Mouse (Mus musculus) adrenal gland, adult 10 weeks (tissue): ENCODE data around the gene Kctd2. TPM values are rescaled to one million over a fixed set of nuclear protein-coding genes. Genes with fewer than 3 reads are reported as not detected.

Experiments
- polyA plus RNA-seq: library from polyadenylated mRNA; stranded (reverse); fragments of 350-450 nt; fragmentation: Illumina TruSeq; extraction: RNeasy Lipid Tissue Mini Kit (QIAGEN cat#74804); gene quantifications from one replicate; pipeline ENCODE4 v1.2.3, GENCODE M21; 2014; ENCODE audit warnings: low read depth, low replicate concordance

The Kctd2 gene
- polyA plus RNA-seq = 64.0 TPM

DNA sequence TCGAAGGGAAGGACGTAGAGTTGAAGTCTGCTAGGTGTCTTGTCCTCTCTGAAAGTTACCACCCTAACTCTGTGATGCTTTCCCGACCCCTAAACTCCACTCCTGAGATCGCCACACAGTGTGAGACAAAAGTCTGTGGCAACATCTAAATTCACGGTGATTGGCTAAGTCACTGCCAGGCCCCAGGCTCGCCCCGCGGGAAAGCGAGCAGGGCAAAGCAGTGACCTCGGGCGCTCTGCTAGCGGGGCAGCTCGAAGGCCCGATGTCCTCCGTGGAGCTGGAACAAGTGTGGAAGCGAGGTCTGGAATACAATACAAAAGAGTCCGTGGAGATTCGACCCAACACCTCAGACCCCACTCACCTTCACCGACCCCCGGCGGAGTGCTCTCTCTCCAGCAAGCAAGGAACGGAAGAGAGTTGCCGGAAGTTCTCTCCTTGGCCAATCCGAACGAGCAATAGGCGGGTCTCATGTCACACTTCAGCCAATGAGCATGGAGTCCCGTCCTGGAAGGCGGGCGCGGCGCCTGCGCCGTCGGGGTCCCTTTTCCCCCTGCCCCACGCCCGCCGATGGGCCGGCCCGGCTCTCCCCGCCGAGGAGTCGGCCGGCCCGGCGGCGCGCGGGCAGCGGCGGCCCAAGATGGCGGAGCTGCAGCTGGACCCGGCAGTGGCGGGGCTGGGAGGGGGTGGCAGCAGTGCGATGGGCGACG, at the start of gene Kctd2, which contains the start of gene Atp5h:
Gene Kctd2 (plus strand): TSS at position 598 of the 707 bp plus-strand sequence.
Gene Atp5h (minus strand): TSS at position 432 of the 707 bp plus-strand sequence.

DNA sequence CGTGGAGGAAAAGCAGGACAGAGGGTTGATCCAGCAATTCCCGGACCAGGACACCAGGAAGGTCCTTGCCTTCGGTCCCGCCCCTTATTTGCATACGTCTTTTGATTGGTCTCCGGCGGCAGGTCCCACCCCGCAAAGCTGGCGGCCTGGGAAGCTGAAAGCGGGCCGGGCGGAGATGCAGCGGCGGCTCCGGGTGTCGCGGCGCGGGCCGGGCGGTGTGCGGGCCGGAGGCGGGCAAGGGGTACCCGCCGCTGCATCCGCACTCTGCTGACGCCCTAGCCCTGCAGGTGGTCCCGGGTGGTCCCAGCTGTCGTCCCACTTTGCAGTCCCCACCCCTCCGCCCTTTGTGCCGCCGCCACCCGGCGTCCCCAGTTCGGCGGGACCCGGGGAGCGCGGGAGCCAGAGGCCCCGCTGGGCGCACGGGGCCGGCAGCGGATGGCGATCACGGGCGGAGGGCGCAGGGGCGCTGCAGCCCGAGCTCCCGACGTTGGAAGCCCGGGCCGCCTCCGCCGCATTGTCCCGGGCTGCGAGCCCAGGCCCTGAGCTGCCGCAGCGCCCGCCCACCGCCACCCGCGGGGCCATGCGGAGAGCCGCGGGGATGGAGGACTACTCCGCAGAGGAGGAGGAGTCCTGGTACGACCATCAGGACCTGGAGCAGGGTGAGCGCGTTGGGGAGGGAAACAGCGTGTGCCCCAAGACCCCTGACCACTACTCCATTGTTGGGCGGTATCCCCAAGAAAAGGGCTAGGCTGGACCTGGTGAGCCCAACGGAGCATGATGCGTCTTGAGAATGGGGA, 38.0 kb upstream of the Kctd2 start, which contains the start of gene Cdr2l:
Gene Cdr2l (plus strand): TSS at position 174 of the 797 bp plus-strand sequence.

GRCm38 (mm10) chr11:115403338-115404124, 16.4 kb upstream of the Kctd2 start, which contains the start of gene Mrpl58:
TSS of gene Mrpl58 (plus strand) at chr11:115403752.

DNA sequence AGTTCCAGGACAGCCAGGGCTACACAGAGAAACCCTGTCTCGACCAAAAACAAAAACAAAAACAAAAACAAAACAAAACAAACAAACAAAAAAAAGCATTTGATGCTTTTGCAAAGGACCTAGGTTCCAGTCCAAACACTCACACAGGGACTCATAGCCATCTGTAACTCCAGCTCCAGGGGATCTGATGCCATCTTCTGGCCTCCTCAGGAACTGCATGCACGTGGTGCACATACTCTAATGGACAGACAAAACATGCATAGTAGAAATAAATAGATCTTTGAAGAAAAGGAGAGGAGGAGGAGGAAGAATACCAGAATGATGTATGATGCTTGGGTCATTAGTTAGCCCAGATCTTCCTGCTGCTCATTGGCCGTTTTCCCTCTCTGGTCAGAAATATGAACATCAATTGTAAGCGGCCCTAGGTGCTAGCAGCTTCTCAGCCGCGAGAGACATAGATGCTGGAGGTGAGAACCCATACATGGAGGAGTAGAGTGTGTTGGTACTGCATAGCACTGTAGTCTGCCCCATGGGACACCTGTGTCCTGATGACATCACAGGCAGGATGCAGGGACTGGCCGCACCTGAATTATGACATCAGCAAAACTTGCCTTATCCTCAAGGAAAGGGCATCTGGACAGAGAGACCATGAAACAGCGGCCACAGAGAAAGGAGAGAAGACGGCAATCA, 20.1 kb downstream of the Kctd2 start, which contains the start of gene Trim80:
Gene Trim80 (plus strand): TSS at position 640 of the 690 bp plus-strand sequence.

DNA sequence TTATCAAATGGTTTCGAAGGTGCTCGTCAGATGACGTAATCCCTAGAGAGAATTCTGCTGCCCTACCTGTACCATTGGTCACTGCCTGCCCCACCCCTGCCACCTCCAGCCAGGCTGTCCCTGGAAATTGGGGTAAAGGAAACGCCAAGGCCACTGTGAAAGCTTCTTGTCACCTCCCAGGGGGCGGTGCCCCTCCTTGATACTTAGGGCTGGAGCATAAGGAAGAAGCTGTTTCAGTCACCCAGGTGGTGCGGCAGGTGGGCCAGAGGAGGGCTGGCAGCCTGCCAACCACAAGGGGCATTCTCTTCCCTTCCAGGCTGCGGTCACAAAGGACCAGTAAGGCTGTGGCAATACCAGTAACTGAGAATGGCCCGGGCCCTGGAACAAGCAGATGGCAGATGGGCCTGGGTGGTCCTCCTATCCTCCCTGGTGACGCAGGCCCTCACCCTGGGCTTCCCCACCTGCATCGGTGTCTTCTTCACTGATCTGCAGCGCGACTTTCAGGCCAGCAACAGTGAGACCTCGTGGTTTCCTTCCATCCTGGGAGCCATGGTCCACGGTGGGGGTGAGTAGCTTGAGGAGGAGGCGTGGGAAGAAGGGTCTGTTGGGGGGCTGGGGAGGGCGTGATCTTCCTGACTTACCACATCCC, 42.4 kb downstream of the Kctd2 start, which contains the start of gene Slc16a5:
Gene Slc16a5 (plus strand): TSS at position 232 of the 649 bp plus-strand sequence.

GRCm38 (mm10) chr11:115475025-115475757, 55.3 kb downstream of the Kctd2 start, which contains the start of gene Armc7:
TSS of gene Armc7 (plus strand) at chr11:115475667.

Other genes with a start within 250 kb of the Kctd2 start
- 1.3 TPM for gene Tmem104, start 232.6 kb upstream of the Kctd2 start, polyA plus RNA-seq
- 0.82 TPM for gene Nat9, start 232.3 kb upstream of the Kctd2 start, polyA plus RNA-seq
- not detected for gene Grin2c, start 152.9 kb upstream of the Kctd2 start, polyA plus RNA-seq
- gene Fdxr, start 143.1 kb upstream of the Kctd2 start, polyA plus RNA-seq = 73.6 TPM
- gene Fads6, start 122.5 kb upstream of the Kctd2 start, polyA plus RNA-seq = 35.8 TPM
- gene Otop2, start 113.0 kb upstream of the Kctd2 start, polyA plus RNA-seq = not detected
- gene Ush1g, start 98.1 kb upstream of the Kctd2 start, polyA plus RNA-seq = not detected
- not detected for gene Otop3, start 85.4 kb upstream of the Kctd2 start, polyA plus RNA-seq
- gene Hid1, start 52.4 kb upstream of the Kctd2 start, polyA plus RNA-seq = 6.2 TPM
- 4.8 TPM for gene Cdr2l, start 38.2 kb upstream of the Kctd2 start, polyA plus RNA-seq
- gene Mrpl58, start 16.4 kb upstream of the Kctd2 start, polyA plus RNA-seq = 17.7 TPM
- gene Atp5h, start 166 bp upstream of the Kctd2 start, polyA plus RNA-seq = 611 TPM
- gene Trim80, start 20.4 kb downstream of the Kctd2 start, polyA plus RNA-seq = not detected
- not detected for gene Slc16a5, start 42.3 kb downstream of the Kctd2 start, polyA plus RNA-seq
- gene Armc7, start 55.5 kb downstream of the Kctd2 start, polyA plus RNA-seq = 0.82 TPM
- gene Nt5c, start 71.7 kb downstream of the Kctd2 start, polyA plus RNA-seq = 4.6 TPM
- 14.9 TPM for gene Jpt1, start 94.3 kb downstream of the Kctd2 start, polyA plus RNA-seq
- 1,647 TPM for gene Sumo2, start 116.1 kb downstream of the Kctd2 start, polyA plus RNA-seq
- gene Nup85, start 144.3 kb downstream of the Kctd2 start, polyA plus RNA-seq = 42.1 TPM
- 8.8 TPM for gene Mrps7, start 183.8 kb downstream of the Kctd2 start, polyA plus RNA-seq
- gene Gga3, start 183.9 kb downstream of the Kctd2 start, polyA plus RNA-seq = 3.3 TPM
- gene Mif4gd, start 192.8 kb downstream of the Kctd2 start, polyA plus RNA-seq = 54.5 TPM
- 6.1 TPM for gene Slc25a19, start 208.2 kb downstream of the Kctd2 start, polyA plus RNA-seq